Mouse (Mus musculus): Measurements from ENCODE around the gene Cacna2d3. TPM values are rescaled to one million over a fixed set of nuclear protein-coding genes. Genes with fewer than 3 reads are reported as not detected.

Cacna2d3 gene
- polyA plus RNA-seq, 1 experiment from 2014 or later = 36.5 TPM

DNA sequence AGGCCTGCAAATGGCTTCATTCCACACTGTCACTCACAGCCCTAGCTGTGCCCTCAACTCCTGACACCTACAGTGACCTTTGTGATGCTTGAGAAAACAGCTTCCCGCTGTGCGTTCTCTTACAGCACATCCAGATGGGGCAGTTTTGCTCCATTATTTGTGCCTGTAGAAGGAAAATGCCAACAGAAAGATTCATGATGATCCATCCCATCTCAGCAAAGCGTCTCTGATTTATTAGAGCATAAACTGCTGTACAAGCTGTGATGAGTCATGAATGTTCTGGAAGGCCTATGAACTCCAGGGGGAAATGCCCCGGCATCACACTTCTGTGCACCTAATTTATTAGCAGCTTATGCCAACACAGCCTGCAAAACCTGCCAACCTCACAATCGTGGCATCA lies 453.1 kb downstream of the Cacna2d3 start:
- no peak overlapping the region for H3K9ac ChIP-seq
- H3K4me2 ChIP-seq (replicated peaks) = no peak overlapping the region
- H3K4me3 ChIP-seq = no peak overlapping the region
- ATAC-seq (ENCODE audit: low FRiP score) = no peak
- H3K27ac ChIP-seq = peak overlapping the region; percentile 55; the same call in 1 of the 2 replicates
- H3K9me3 ChIP-seq (replicated peaks) = no peaks in the 10 kb centered on the region
- H3K36me3 ChIP-seq = no peaks in the 10 kb centered on the region
- H3K4me1 ChIP-seq = peaks cover 22% of the 10 kb centered on the region
- 38% methylated on average over 5 of the region's 5 CpGs for WGBS
- H3K27me3 ChIP-seq = no peaks in the 10 kb centered on the region

DNA sequence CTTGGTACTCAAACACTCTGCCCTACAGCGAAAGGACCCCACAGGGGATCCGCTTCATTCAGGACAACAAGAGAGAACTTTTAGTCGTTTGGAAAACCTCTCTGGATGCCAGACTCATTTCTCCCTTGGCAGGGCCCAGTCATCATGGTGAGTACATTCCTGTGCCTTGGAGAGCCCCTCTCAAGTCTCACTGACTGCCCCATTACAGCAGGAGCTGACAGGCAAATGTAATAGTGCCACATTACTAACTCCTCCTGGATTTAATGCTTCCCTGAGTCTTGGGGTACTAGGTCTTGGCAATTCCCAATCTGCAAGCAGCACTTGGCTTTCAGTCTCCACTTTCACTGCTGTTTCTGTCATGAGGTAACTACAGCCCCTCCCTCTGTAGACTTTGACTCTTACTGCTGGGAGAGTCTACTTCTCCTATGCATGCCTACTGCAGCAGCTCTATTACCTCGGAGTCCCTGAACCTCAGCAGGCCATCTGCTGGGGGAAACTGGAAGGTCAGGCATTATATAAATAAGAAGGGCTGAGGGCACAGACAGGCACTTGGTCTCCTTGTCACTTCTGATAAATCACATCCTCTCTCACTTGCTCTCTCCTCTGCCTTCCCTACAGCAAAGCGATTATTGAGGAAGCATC lies 454.3 kb downstream of the Cacna2d3 start:
- no peak for ATAC-seq (ENCODE audit: low FRiP score)
- no peaks in the 10 kb centered on the region for H3K9me3 ChIP-seq (replicated peaks)
- no peaks in the 10 kb centered on the region for H3K27me3 ChIP-seq
- peak overlapping the region; percentile 55; the same call in 1 of the 2 replicates for H3K27ac ChIP-seq
- 47% methylated on average over 5 of the region's 5 CpGs for WGBS
- H3K4me1 ChIP-seq = peaks cover 22% of the 10 kb centered on the region
- no peak overlapping the region for H3K4me2 ChIP-seq (replicated peaks)
- no peak overlapping the region for H3K4me3 ChIP-seq
- no peaks in the 10 kb centered on the region for H3K36me3 ChIP-seq
- H3K9ac ChIP-seq = no peak overlapping the region

DNA sequence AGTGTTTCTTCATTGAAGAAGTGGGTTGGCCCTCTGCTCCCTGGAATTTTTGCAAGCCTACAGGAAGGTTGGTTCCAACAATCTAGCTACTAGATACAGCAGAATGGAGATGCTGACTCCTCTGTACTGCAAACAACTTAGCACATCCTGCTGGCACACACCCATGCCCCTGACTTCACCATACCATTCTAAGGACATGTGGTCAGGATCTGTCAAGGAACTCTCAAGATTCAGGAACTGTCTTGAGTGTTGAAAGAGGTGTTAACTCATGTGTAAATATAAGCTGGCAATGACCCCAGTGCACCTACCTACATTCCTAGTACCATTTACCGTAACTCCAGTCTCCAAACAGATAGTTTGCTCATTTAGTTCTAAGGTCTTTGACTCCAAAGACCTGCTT lies 461.0 kb downstream of the Cacna2d3 start:
- 78% methylated on average over 1 of the region's 1 CpGs for WGBS
- Histone ChIP-seq H3K36me3 (no peaks in the 10 kb centered on the region), H3K4me2 (replicated peaks) (no peak overlapping the region), H3K27me3 (no peaks in the 10 kb centered on the region), H3K9me3 (replicated peaks) (no peaks in the 10 kb centered on the region), H3K4me1 (no peaks in the 10 kb centered on the region), H3K4me3 (no peak overlapping the region), H3K9ac (no peak overlapping the region), H3K27ac (no peak overlapping the region)
- ATAC-seq (ENCODE audit: low FRiP score) = no peak

DNA sequence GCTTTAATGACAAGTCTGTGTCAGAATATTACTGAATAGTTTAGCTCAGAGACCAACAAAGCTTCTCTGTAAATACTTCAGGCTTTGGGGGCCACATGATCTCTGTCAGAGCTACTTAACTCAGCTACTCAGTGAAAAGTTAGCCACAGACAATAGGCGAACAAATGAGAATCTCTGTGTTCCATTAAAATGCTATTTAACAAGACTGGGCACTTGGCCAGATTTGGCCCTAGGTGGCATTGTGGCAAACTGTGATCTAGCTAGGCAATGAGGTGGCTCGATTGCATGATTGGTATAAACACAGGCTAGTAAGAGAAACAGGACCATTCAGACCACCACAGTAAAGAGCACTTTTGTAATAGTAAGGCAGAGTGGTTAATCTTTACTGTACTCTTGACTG lies 478.1 kb downstream of the Cacna2d3 start:
- Histone ChIP-seq H3K27ac (no peak overlapping the region), H3K4me3 (no peak overlapping the region), H3K36me3 (no peaks in the 10 kb centered on the region), H3K9me3 (replicated peaks) (peaks cover 8% of the 10 kb centered on the region), H3K9ac (no peak overlapping the region), H3K27me3 (no peaks in the 10 kb centered on the region), H3K4me2 (replicated peaks) (no peak overlapping the region), H3K4me1 (peaks cover 3% of the 10 kb centered on the region; the same call in 1 of the 2 replicates)
- no peak for ATAC-seq (ENCODE audit: low FRiP score)
- WGBS = 72% methylated on average over 2 of the region's 2 CpGs

DNA sequence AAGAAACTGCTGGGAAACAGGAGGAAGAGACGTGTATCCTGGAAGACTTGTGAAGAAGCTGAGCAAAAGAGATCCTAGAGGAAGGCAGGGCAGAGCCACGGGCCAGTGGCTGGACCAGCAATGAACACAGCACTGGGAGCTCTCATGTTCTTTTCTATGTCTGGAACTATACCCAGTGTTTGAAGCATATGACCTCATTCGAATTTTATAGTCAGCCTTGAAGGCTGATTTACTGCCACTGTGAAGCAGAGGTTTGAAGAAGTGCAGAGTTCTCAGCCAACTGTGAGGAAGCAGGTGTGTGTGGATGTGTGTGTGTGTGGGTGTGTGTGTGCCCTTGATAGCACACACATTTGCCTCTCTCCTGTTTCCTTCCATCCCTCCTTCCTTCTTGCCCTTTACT lies 483.2 kb downstream of the Cacna2d3 start:
- H3K36me3 ChIP-seq = no peaks in the 10 kb centered on the region
- H3K4me3 ChIP-seq = no peak overlapping the region
- no peaks in the 10 kb centered on the region; the same call in none of the 2 replicates for H3K9me3 ChIP-seq (replicated peaks)
- no peak for ATAC-seq (ENCODE audit: low FRiP score)
- H3K27me3 ChIP-seq = no peaks in the 10 kb centered on the region
- no peak overlapping the region for H3K9ac ChIP-seq
- 85% methylated on average over 3 of the region's 3 CpGs for WGBS
- no peak overlapping the region for H3K27ac ChIP-seq
- peaks cover 2% of the 10 kb centered on the region; the same call in 1 of the 2 replicates for H3K4me1 ChIP-seq
- no peak overlapping the region for H3K4me2 ChIP-seq (replicated peaks)

DNA sequence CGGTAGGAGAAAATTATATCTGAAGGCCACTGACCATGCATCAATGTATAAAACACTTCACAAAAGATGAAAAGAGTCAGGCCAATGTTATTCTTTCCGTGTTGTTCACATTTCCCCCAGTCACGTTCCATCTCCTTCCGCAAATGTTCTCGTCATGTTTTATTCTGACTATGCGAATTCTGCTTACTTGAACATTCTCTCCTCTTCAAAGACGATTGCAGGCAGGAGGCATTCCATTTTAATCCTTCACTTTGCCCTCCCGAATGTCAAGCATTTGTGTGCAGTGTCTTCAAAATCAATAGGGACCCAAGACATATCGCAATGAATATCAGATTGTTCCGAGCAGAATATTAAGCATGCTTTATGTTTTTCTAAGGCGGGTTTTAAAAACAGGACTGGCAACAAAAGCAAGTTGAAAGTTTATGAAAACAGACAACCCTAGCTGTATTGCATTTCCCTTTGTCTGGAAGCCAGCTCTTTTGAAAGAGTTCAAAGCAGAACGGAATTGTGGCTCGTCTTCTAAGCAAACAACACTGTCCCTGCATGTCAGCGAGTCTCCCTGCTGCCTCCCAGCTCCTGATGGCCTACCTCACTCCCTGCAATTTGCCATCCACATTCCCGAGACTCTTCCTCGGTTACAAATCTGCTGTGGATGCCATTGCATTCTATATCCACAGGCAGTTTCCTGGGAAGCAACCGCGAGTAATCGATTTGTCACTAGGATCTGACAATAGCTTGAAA lies 492.5 kb downstream of the Cacna2d3 start:
- peaks cover 12% of the 10 kb centered on the region for H3K4me1 ChIP-seq
- 0 out of 2 replicates have a peak, but pooled peaks have one; percentile 50 for ATAC-seq (ENCODE audit: low FRiP score)
- H3K4me2 ChIP-seq (replicated peaks) = peak overlapping the region; percentile 31
- H3K27me3 ChIP-seq = no peaks in the 10 kb centered on the region
- no peaks in the 10 kb centered on the region for H3K36me3 ChIP-seq
- H3K27ac ChIP-seq = peak overlapping the region; percentile 55
- H3K9me3 ChIP-seq (replicated peaks) = no peaks in the 10 kb centered on the region
- WGBS = 25% methylated on average over 19 of the region's 19 CpGs
- no peak overlapping the region for H3K9ac ChIP-seq
- no peak overlapping the region for H3K4me3 ChIP-seq

DNA sequence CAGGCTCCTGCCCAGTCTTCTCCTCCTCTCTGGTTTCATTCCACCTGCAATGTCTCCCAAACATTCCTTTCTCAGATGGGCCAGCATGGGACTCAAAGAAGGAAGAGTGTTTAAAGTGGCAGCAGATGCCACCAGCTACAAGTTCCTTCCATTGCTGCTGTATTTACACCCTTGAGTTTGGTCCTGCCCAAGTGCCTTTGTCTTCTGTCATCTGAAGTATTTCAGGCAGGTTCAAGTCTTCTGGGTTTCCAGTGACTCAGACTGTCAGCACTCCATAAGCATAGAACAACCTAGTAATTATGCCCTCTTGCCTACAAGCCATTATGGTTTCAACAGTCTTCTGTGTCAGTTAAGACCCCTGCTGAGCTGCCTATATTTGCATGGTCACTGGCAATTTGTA lies 493.2 kb downstream of the Cacna2d3 start:
- H3K27me3 ChIP-seq = no peaks in the 10 kb centered on the region
- no peaks in the 10 kb centered on the region for H3K9me3 ChIP-seq (replicated peaks)
- H3K36me3 ChIP-seq = no peaks in the 10 kb centered on the region
- no peak overlapping the region for H3K4me2 ChIP-seq (replicated peaks)
- H3K4me3 ChIP-seq = no peak overlapping the region
- peak overlapping the region; percentile 55; the same call in 1 of the 2 replicates for H3K27ac ChIP-seq
- no peak overlapping the region for H3K9ac ChIP-seq
- ATAC-seq (ENCODE audit: low FRiP score) = no peak
- peaks cover 12% of the 10 kb centered on the region for H3K4me1 ChIP-seq

DNA sequence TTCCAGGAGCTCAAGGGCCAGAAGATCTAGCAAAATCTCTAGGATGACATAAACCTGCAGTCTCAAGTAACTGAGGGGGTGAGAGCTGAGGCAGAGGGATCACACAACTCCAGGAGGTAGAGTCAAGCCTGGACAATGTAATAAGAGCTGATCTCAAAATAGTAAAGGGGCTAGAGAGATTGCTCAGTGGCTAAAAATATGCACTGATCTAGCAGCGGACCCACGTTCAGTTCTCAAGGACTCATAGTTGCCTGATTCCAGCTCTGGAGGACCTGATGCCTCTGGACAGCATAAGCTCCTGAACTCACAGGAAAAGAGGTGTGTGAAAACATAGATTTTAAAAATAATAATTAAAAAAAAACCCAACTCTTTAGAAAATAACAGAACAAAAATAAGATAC lies 493.7 kb downstream of the Cacna2d3 start:
- no peaks in the 10 kb centered on the region for H3K27me3 ChIP-seq
- H3K9ac ChIP-seq = no peak overlapping the region
- H3K36me3 ChIP-seq = no peaks in the 10 kb centered on the region
- WGBS = 88% methylated on average over 2 of the region's 2 CpGs
- H3K27ac ChIP-seq = no peak overlapping the region
- peaks cover 12% of the 10 kb centered on the region for H3K4me1 ChIP-seq
- no peaks in the 10 kb centered on the region for H3K9me3 ChIP-seq (replicated peaks)
- no peak overlapping the region for H3K4me2 ChIP-seq (replicated peaks)
- ATAC-seq (ENCODE audit: low FRiP score) = no peak
- H3K4me3 ChIP-seq = no peak overlapping the region

DNA sequence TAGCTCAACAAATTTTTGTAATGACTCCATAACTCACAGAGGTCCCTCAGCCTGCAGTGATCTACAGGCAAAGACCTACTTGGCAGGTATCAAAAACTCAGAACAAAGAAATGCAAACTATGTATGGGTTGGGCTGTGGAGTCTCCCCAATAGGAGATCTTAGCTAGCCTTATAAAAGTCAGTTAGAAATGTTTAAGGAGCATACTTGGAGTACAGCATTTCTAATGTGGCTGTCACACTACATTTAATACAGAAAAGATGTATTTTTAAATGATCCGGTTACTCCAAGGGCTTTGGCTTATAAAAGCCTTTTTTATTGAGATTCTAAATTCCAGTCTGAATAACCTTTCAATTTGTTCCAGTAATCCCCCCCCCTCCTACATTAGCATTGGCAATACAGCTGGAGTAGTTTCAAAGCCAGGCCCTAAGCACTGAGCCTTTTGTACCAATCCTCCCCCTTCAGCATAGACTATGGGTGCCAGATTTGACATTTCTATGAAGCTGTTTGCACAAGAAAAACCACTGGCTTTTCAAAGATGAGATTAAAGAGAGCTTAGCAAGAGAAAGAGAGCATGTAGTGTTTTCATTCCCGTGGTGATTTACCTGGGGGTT lies 495.8 kb downstream of the Cacna2d3 start:
- Histone ChIP-seq H3K27ac (no peak overlapping the region), H3K9me3 (replicated peaks) (no peaks in the 10 kb centered on the region), H3K9ac (no peak overlapping the region), H3K4me3 (no peak overlapping the region), H3K4me2 (replicated peaks) (no peak overlapping the region), H3K36me3 (no peaks in the 10 kb centered on the region), H3K27me3 (no peaks in the 10 kb centered on the region), H3K4me1 (peaks cover 12% of the 10 kb centered on the region)
- ATAC-seq (ENCODE audit: low FRiP score) = no peak
- 31% methylated on average over 2 of the region's 2 CpGs for WGBS

DNA sequence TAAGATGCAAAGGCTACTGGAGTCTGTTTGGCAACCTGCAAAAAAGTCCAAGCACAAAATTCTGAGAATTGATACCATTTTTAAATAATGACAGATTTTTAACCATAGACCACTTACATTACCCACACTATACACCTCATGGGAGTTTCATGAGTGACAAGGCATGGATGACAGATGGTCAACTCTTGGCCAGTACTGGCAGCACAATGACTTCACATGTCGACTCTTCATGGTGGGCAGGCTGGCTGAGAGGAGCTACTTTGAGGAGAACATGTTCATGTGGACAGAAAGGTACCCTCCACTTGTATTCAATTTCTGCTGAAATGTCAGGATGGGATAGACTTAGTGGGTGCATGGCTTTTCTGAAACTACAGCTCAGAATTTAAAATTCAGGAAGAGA lies 498.7 kb downstream of the Cacna2d3 start:
- no peak overlapping the region for H3K9ac ChIP-seq
- no peak for ATAC-seq (ENCODE audit: low FRiP score)
- no peak overlapping the region for H3K4me2 ChIP-seq (replicated peaks)
- no peaks in the 10 kb centered on the region for H3K4me1 ChIP-seq
- H3K27ac ChIP-seq = no peak overlapping the region
- no peak overlapping the region for H3K4me3 ChIP-seq
- no peaks in the 10 kb centered on the region for H3K36me3 ChIP-seq
- H3K9me3 ChIP-seq (replicated peaks) = no peaks in the 10 kb centered on the region
- 76% methylated on average over 1 of the region's 1 CpGs for WGBS
- no peaks in the 10 kb centered on the region for H3K27me3 ChIP-seq

DNA sequence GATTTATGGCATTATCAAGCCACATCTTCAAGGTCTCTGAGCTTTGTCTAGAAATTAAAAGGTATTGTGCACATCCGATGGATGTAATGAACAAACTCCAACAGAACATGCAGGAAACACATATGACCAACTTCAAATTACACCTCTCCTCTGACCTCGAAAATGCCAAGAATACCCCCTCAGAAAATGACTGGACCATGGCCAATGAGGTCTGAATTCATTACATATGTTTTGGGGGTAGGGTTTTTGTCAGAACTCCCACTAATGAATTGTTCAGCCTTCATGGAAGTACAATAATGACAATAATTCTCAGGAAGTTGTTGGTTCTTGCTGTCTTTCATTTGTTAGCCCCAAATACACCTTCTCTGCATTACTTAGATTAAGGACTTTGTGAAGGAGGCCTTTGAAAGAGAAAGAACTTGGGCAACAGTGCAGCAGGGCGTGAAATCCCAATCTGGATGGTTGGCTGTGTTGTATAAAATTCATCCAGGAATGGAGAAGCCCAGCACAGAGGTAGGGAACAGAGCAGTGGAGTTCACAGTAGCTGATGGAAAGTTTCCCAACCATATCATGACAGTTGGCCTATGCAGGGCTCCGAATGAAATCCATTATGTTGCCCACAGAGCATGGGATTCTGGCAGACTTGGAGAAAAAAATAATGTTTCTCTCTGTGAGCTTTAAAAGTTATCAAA lies 499.3 kb downstream of the Cacna2d3 start:
- no peak for ATAC-seq (ENCODE audit: low FRiP score)
- H3K4me1 ChIP-seq = no peaks in the 10 kb centered on the region
- no peak overlapping the region for H3K27ac ChIP-seq
- no peak overlapping the region for H3K9ac ChIP-seq
- no peaks in the 10 kb centered on the region for H3K36me3 ChIP-seq
- H3K4me2 ChIP-seq (replicated peaks) = no peak overlapping the region
- H3K27me3 ChIP-seq = no peaks in the 10 kb centered on the region
- no peak overlapping the region for H3K4me3 ChIP-seq
- 67% methylated on average over 4 of the region's 4 CpGs for WGBS
- no peaks in the 10 kb centered on the region for H3K9me3 ChIP-seq (replicated peaks)

DNA sequence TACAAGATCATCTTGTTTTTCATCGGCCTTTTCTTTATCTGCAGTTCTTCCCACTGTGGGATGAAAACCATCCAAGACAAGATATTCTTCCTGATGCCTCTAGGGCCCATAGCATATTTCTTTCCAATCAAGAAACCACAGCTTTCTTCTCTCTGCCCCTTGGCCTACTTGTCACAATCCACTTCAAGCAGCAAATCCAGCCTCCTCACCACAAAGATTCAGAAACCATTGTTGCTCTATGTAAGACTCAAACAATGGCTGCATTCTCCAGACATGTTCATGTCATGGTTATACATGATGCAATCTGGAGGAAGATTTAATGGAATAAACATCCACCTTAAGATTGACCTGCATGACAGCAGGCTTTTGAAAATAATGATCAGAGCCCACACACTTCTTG lies 505.6 kb downstream of the Cacna2d3 start:
- Histone ChIP-seq H3K4me3 (no peak overlapping the region), H3K9ac (no peak overlapping the region), H3K4me1 (no peaks in the 10 kb centered on the region), H3K36me3 (no peaks in the 10 kb centered on the region), H3K27ac (no peak overlapping the region), H3K9me3 (replicated peaks) (no peaks in the 10 kb centered on the region), H3K27me3 (no peaks in the 10 kb centered on the region), H3K4me2 (replicated peaks) (no peak overlapping the region)
- WGBS = 88% methylated on average over 1 of the region's 1 CpGs
- ATAC-seq (ENCODE audit: low FRiP score) = no peak

Measured in hindbrain, embryonic 12.5 days (tissue).